Mouse (Mus musculus) thymus, adult 2 months (tissue): ENCODE measurements around the gene Slc12a9.

ENCODE experiments used
- CTCF ChIP-seq: fragments of 200-500 bp; IDR thresholded peaks from 2 replicates; pipeline ENCODE4 v1.5.1; 2012; ENCODE audit warnings: mild to moderate bottlenecking, control low read depth, low read length, moderate library complexity, borderline replicate concordance; ENCODE audit not compliant: control insufficient read depth, poor library complexity, insufficient read depth; ENCODE audit errors: extremely low read depth
- POLR2A ChIP-seq: fragments of 200-500 bp; IDR thresholded peaks from 2 replicates; pipeline ENCODE4 v1.6.1; 2012; ENCODE audit warnings: mild to moderate bottlenecking, low read length, control low read depth, moderate library complexity; ENCODE audit not compliant: control insufficient read depth, poor library complexity, insufficient read depth; ENCODE audit errors: extremely low read depth

GRCm38 (mm10) chr5:137330910-137331309, 2.5 kb downstream of the Slc12a9 start:
- TF ChIP-seq CTCF = no peak
- no peak for TF ChIP-seq POLR2A
